Mouse (Mus musculus) gastrocnemius, postnatal 36 days (tissue): Measurements from ENCODE around the gene Olfr623. TPM values are rescaled to one million over a fixed set of nuclear protein-coding genes. Genes with fewer than 3 reads are reported as not detected.

ENCODE experiments used
- DNase-seq, 2 experiments: peaks; one replicate each; pipeline ENCODE4 v3.0.0; 2022
- intact Hi-C: fragments of 180-260 bp; cut with DNase I; formaldehyde crosslinking; loops from one replicate; pipeline ENCODE4 v1.15.1; 2025
- long read RNA-seq, 2 experiments: library from polyadenylated mRNA; stranded (forward); transcript quantifications; one replicate each; pipeline ENCODE4 v2.0.0; 2021
- total RNA-seq, 2 experiments: library from RNA; stranded (reverse); gene quantifications; 2 replicates each; pipeline ENCODE4 v1.2.3; 2021

Gene Olfr623
- not detected for total RNA-seq
- long read RNA-seq, experiment 1 = 0 reads
- long read RNA-seq, experiment 2 = 0 reads

DNA sequence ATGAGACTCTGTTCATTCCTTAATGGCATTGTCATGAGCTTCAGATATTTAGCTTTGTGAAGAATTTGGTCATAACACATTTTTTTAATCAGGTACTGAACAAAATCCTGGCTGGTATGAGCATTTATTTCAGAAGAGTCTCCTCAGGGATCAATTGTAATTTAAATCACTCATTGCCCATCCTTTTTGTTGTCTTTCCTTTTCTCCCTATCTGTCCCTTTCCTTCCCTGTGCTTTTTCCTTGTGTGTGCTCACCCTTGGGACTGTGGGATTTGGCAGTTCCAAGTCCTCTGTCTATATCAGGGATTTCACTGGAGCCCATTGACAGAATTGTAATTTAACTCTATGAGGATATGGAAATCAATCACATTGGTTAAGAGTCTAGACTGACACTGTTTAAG is at the start of gene Olfr623:
TSS of gene Olfr623 (minus strand) at position 101 of the 400 bp plus-strand sequence.
- DNase-seq = no peak
- intact Hi-C loops = no loop called here

DNA sequence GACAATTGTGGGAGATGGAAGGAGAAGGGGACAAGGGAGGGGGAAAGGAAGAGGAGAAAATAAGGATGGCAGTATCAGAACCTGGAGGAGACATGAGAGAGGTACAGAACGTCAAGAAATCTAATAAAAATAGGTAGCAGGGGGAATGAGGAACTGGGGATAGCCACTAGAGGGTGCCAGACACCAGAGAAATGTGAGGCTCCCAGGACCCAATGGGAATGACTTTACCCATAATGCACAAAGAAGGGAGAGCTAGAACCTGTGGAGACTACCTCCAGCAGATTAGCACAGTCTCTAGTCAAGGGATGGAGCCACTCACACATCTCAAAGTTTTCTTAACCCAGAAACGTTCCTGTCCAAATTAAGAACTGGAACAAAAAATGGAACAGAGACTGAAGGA is 48.5 kb upstream of the Olfr623 start:
- no peak for DNase-seq
- intact Hi-C loops = no loop called here

DNA sequence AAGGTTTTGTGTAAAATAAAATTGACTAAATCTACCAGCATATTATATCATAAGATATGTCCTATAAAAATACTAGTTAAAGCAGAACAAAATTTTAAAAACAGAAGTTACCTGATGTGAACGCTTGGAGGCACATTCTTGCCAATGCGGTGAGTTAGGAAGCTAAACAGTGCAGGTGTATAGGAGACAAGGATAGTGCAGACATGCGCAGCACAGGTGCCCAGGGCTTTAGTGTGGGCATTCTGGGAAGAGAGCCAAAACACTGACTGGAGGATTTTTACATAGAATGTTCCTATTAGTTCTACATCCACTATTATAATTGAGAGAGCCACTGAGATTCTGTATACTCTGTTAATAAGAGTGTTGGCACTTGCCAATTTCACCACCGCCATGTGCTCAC is 36.0 kb upstream of the Olfr623 start:
- DNase-seq = no peak
- intact Hi-C loops = no loop called here

DNA sequence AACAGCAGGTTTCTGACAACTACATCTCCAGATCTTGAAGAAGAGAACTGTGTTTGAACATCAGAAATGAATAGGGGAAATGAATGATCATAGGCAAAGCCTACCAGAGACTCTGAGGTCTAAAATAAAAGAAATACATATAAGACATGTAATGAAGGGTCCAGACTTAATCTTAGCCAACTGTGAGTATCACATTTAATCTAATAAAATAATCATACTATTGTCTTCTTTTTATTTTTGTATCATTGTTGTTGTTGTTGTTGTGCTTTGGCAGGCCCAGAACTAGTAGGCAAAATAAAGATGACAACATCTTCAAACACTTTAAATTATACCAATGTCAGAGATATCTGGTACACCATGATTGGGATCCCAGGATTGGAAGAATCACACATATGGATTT is 18.9 kb upstream of the Olfr623 start, which contains the start of gene Olfr625-ps1:
TSS of gene Olfr625-ps1 (plus strand) at position 301 of the 400 bp plus-strand sequence.
- no peak for DNase-seq
- intact Hi-C loops = no loop called here

DNA sequence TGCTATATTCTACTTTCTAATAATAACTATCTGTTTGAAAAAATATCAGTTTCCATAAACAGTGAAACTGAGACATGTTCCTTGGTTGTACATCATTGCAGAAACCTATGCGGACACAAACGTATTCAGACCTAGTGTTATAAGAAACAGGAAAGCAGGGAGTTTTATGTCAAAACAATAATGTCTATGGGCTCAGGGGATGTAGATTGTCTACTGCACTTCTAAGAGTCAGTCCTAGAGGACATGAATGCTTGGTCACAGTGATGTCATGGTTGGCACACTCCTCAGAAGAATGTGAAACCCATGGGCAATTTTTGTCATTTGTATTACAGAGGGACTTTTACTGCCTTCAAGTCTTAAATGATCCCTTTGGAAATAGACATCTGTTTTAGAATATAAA is 7.6 kb upstream of the Olfr623 start, which contains the start of gene Olfr624:
TSS of gene Olfr624 (minus strand) at position 101 of the 400 bp plus-strand sequence.
- intact Hi-C loops = no loop called here

DNA sequence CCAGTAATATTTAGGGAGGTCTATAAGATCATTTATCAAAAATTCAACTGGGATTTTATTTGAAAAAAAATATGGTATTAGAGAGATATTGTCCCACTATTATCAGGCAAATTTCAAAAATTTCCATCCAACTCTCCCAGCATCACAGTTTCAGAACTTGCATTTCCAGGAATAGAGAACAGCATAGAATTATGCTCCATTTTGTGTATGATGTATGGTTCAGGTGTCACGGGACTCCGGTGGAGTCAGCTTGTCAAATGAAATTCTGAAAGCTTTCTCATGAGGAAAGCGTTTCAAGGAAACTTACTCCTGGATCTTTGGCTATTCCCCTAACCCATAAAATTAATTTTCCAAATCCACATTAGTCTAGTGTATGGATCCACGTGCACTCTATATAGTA is 19.4 kb downstream of the Olfr623 start:
- intact Hi-C loops = no loop called here
- no peak for DNase-seq

More for the DNA sequence above, 7.6 kb upstream of the Olfr623 start, which contains the start of gene Olfr624:
- no peak for DNase-seq

DNA sequence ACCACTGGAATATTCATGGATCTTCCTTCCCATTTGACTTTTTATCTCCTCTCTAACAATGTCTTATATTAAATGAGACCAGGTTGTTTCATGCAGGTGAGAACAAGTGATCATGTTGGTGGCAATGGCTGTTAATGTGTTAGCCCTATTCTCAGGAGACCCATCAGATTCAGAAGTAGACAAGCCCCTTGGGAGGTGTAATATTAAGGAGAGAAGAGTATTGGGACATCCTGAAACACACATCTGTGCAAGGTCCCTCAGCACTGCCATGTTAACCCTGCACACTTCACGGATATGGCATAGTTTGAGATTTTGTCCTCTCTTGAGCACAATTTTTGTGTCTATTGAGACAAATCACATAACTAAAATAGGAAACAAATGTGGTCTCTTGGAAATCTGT is 20.9 kb downstream of the Olfr623 start, which contains the start of gene Olfr622:
TSS of gene Olfr622 (minus strand) at position 101 of the 400 bp plus-strand sequence.
- DNase-seq = no peak
- intact Hi-C loops = no loop called here

DNA sequence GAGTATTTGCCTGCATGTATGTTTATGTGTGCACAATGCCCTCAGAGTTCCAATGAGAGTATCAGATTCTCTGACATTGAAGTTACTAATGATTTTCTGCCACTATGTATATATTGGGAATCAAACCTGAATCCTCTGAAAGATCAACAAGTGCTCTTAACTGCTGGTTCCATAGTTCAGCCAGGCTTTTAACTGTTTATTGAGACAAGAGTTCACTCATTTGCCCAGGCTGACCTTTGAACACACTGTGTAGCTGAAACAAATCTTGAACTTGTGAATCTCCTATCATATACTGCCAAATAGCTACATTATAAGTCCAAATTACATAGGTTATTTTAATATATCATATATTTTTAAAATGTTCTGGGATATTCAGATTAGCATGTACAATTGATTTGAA is 26.7 kb downstream of the Olfr623 start:
- DNase-seq = no peak
- intact Hi-C loops = no loop called here

DNA sequence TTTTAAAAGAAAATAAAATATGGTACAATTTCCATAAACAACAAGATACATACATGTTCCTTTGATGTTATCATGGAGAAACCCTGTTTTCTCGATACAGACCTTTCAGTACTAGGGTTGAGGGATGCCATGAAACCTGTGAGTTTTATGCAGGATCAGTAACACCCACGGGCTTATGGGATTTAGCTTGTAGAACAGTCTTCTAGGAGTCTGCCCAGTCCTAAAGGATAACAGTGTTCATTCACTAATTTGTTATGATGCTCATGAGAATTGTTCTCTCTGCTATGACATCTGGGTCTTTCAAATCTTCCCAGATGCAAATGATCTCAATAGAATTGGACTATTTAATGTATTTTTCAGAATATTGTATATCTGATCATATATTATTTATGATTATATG is 51.1 kb downstream of the Olfr623 start, which contains the start of gene Olfr620:
TSS of gene Olfr620 (minus strand) at position 101 of the 400 bp plus-strand sequence.
- DNase-seq = no peak
- intact Hi-C loops = no loop called here

Other genes starting within 250 kb of the Olfr623 start
- gene Usp17lc, start 248.6 kb downstream of the Olfr623 start, total RNA-seq = not detected
- gene Olfr605, start 218.3 kb downstream of the Olfr623 start, total RNA-seq = not detected
- not detected for gene Olfr606, start 214.7 kb downstream of the Olfr623 start, total RNA-seq
- gene Olfr607, start 199.5 kb downstream of the Olfr623 start, total RNA-seq = not detected
- not detected for gene Olfr608, start 193.8 kb downstream of the Olfr623 start, total RNA-seq
- gene Olfr609, start 165.6 kb downstream of the Olfr623 start, total RNA-seq = not detected
- not detected for gene Olfr610, start 151.6 kb downstream of the Olfr623 start, total RNA-seq
- gene Olfr611, start 142.9 kb downstream of the Olfr623 start, total RNA-seq = not detected
- not detected for gene Olfr612, start 121.0 kb downstream of the Olfr623 start, total RNA-seq
- not detected for gene Olfr613, start 115.6 kb downstream of the Olfr623 start, total RNA-seq
- not detected for gene Olfr615, start 107.6 kb downstream of the Olfr623 start, total RNA-seq
- gene Olfr616, start 94.6 kb downstream of the Olfr623 start, total RNA-seq = not detected
- gene Olfr617, start 90.6 kb downstream of the Olfr623 start, total RNA-seq = not detected
- not detected for gene Olfr618, start 73.6 kb downstream of the Olfr623 start, total RNA-seq
- not detected for gene Olfr619, start 63.1 kb downstream of the Olfr623 start, total RNA-seq
- not detected for gene Olfr620, start 51.2 kb downstream of the Olfr623 start, total RNA-seq
- gene Olfr622, start 21.0 kb downstream of the Olfr623 start, total RNA-seq = not detected
- gene Olfr624, start 7.5 kb upstream of the Olfr623 start, total RNA-seq = not detected
- gene Olfr625-ps1, start 19.0 kb upstream of the Olfr623 start, total RNA-seq = not detected
- gene Olfr243, start 51.0 kb upstream of the Olfr623 start, total RNA-seq = not detected
- gene Olfr628, start 66.7 kb upstream of the Olfr623 start, total RNA-seq = not detected
- gene Olfr629, start 81.2 kb upstream of the Olfr623 start, total RNA-seq = not detected
- not detected for gene Olfr630, start 93.6 kb upstream of the Olfr623 start, total RNA-seq
- gene Olfr69, start 107.9 kb upstream of the Olfr623 start, total RNA-seq = not detected
- gene Olfr68, start 116.0 kb upstream of the Olfr623 start, total RNA-seq = not detected
- not detected for gene Olfr67, start 128.1 kb upstream of the Olfr623 start, total RNA-seq
- 10 to 100 TPM; 28.4 to 35.6 TPM for gene Hbb-bt, start 150.3 kb upstream of the Olfr623 start, total RNA-seq
- 100 to 1,000 TPM; 266 to 399 TPM for gene Hbb-bs, start 164.4 kb upstream of the Olfr623 start, total RNA-seq
- gene Hbb-bh2, start 176.8 kb upstream of the Olfr623 start, total RNA-seq = not detected
- gene Hbb-bh1, start 179.5 kb upstream of the Olfr623 start, total RNA-seq = not detected
- gene Hbb-y, start 189.5 kb upstream of the Olfr623 start, total RNA-seq = not detected
- not detected for gene Olfr66, start 222.6 kb upstream of the Olfr623 start, total RNA-seq
- gene Olfr64, start 230.8 kb upstream of the Olfr623 start, total RNA-seq = not detected
- gene Olfr65, start 239.8 kb upstream of the Olfr623 start, total RNA-seq = not detected